Mouse (Mus musculus) liver, postnatal 0 days (tissue): ENCODE data around the gene Elac2. TPM values are rescaled to one million over a fixed set of nuclear protein-coding genes. Genes with fewer than 3 reads are reported as not detected.

Experiments used
- ATAC-seq: fragments of 200-750 bp; cut with Nextera tagmentation; 2 replicates; pipeline ENCODE4 v1.8.0; 2017; ENCODE audit warnings: mild to moderate bottlenecking, moderate library complexity
- DNase-seq: peaks from one replicate; pipeline ENCODE4 v3.0.0-alpha.2; 2016
- H3K27ac ChIP-seq: fragments of 300-500 bp; sonication (generic); 2 replicates; pipeline ENCODE4 v1.5.1; 2014; ENCODE audit warnings: antibody characterized with exemption, moderate library complexity, mild to moderate bottlenecking, low read depth
- H3K27me3 ChIP-seq: fragments of 300-500 bp; sonication (generic); 2 replicates; pipeline ENCODE4 v1.6.1; 2014; ENCODE audit warnings: low read length, control low read depth, mixed read lengths; ENCODE audit not compliant: insufficient read depth
- H3K36me3 ChIP-seq: fragments of 300-500 bp; sonication (generic); replicated peaks from 2 replicates; pipeline ENCODE4 v1.6.1; 2014; ENCODE audit warnings: mild to moderate bottlenecking, control low read depth, low read length, moderate library complexity, mixed read lengths; ENCODE audit not compliant: insufficient read depth
- H3K4me1 ChIP-seq: fragments of 300-500 bp; sonication (generic); 2 replicates; pipeline ENCODE4 v1.6.1; 2014; ENCODE audit warnings: antibody characterized with exemption, mild to moderate bottlenecking, control low read depth; ENCODE audit not compliant: insufficient read depth
- H3K4me2 ChIP-seq: fragments of 300-500 bp; sonication (generic); 2 replicates; pipeline ENCODE4 v1.6.1; 2014; ENCODE audit warnings: low read depth, mild to moderate bottlenecking, low read length, moderate library complexity, mixed read lengths
- H3K4me3 ChIP-seq: fragments of 300-500 bp; sonication (generic); 2 replicates; pipeline ENCODE4 v1.5.1; 2014; ENCODE audit warnings: low read depth, low read length
- H3K9ac ChIP-seq: fragments of 300-500 bp; sonication (generic); replicated peaks from 2 replicates; pipeline ENCODE4 v1.6.1; 2014; ENCODE audit warnings: mild to moderate bottlenecking, moderate library complexity
- H3K9me3 ChIP-seq: fragments of 300-500 bp; sonication (generic); 2 replicates; pipeline ENCODE4 v1.6.1; 2016; ENCODE audit warnings: mild to moderate bottlenecking, control low read depth, low read length, mixed read lengths
- CTCF ChIP-seq: sonication (generic); IDR thresholded peaks from 2 replicates; pipeline ENCODE4 v1.5.1; 2016; ENCODE audit warnings: antibody characterized with exemption, low read depth
- EP300 ChIP-seq: IDR thresholded peaks from 2 replicates; pipeline ENCODE4 v1.6.1; 2016; ENCODE audit warnings: antibody characterized with exemption, low read depth, mild to moderate bottlenecking
- WGBS: fragments of 180-500 bp; shearing (Covaris S2); extraction: QIAGEN DNeasy Blood & Tissue Kit; methylation state at CpG from one replicate; pipeline ENCODE4 v1.1.7; 2014; ENCODE audit not compliant: insufficient replicate concordance; 5-methylcytosine and 5-hydroxymethylcytosine counted together
- polyA plus RNA-seq: library from polyadenylated mRNA; unstranded; fragments of >200 nt; fragmentation: Nextera tagmentation; extraction: Ambion mirVana; gene quantifications from 2 replicates; pipeline ENCODE4 v1.2.1, GENCODE M21; 2015

Elac2 gene
- 8.3 and 9.1 TPM in 2 replicates for polyA plus RNA-seq

DNA sequence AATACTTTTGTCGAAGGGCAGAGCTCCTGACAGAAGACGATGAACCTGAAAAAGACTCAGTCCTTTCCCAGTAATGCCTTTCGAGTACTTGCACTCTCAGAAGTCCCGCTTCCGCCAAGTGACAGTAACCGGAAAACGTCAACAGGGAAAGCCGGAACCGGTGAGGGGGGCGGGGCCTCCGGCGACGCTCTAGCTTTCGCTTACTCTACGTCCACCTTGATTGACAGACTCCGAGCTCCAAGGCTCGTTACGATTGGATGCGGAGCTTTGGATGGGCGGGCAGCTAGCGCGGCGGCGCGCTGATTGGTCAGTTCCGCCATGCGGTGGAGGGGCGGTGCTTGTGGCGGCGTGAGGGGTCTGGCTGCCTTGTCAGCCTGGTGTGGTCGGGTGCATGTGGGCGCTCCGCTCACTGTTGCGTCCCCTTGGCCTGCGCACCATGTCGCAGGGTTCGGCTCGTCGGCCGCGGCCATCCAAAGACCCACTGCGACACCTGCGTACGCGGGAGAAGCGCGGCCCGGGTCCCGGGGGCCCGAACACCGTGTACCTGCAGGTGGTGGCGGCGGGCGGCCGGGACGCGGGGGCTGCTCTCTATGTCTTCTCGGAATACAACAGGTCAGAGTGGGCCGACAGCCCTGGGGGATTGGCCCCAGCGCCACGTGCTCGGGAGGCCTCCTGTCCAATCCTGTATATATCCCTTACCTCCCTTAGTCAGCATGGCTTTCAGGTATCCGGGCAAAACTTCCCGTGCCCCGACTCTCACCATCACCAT is at the start of gene Elac2:
Elac2 (plus strand) TSS at position 319 of the 769 bp plus-strand sequence.
- DNase-seq (peak; percentile 97), ATAC-seq (peak; percentile 99)
- H3K4me1 ChIP-seq, result peaks cover 15% of the 10 kb centered on the region
- H3K4me3 ChIP-seq, result peak within 1 kb of the TSS; percentile 98
- no peaks in the 10 kb centered on the region for H3K27me3 ChIP-seq
- peak within 1 kb of the TSS; percentile 83 for H3K9ac ChIP-seq
- H3K27ac ChIP-seq, result peak within 1 kb of the TSS; percentile 58
- TF ChIP-seq CTCF (no peak), EP300 (no peak)
- peaks cover 4% of the 10 kb centered on the region for H3K36me3 ChIP-seq
- H3K4me2 ChIP-seq, result peak within 1 kb of the TSS; percentile 99
- H3K9me3 ChIP-seq, result no peaks in the 10 kb centered on the region
- WGBS, result under 1% methylated on average over 65 of the region's 65 CpGs

DNA sequence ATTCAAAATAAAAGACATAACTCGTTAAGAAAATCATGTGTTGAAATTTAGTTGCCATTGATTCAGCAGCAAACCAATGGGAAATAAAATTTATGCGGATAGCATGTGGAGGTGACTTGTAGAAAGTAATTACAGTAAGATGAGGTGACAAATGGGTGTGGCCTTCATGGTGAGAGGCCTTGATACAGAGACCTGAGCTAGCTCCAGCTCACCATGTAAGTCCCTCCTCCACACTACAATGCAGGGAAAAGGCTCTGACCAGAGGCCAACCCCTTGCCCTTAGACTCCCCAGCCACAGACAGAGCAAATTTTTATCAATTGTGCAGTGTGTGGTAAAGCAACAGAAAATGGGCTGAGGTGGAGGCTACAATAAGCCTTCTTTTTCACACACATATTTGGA is 49.7 kb upstream of the Elac2 start:
- H3K4me2 ChIP-seq, result no peak overlapping the region
- WGBS, result 80% methylated on average over 2 of the region's 2 CpGs
- no peaks in the 10 kb centered on the region for H3K27me3 ChIP-seq
- H3K4me3 ChIP-seq, result no peak overlapping the region
- H3K27ac ChIP-seq, result no peak overlapping the region
- ATAC-seq, result no peak
- no peaks in the 10 kb centered on the region for H3K9me3 ChIP-seq
- H3K36me3 ChIP-seq, result no peaks in the 10 kb centered on the region
- 0 out of 2 replicates have a peak, but pooled peaks cover 2% of the 10 kb centered on the region for H3K4me1 ChIP-seq
- no peak overlapping the region for H3K9ac ChIP-seq
- TF ChIP-seq EP300 (no peak), CTCF (no peak)
- DNase-seq, result no peak

DNA sequence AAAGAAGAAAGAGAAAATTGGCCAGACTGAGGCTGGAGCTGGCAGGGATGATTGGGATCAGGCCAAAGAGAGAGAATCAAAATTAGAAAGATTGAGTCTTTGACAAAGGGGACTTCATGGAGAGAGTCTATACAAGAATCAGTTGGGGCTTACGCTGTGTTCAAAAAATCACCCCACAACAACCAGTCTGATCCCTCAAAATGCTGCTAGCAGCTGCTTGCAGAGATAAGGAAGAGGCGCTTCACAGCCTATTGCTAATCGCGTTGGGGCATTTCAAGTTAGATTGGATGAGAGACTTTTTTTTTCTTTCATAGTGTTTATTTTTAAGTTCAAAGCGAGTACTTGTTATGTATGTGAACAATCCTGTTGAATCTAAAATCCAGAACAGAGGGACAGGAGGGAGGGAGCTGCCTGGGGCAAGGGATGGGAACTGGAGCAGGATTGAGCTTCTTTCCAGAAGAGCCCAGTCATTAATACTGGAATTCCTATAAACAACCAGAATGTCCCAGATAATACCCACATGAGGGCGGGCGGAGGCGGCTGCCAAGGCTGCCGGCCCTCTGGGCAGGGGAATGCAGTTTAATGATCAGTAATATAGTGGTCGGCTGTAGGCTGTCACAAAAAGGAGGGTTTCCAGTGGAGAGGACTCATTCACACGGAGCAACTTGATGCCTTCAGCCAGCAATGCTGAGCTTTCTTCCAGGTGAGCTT is 47.6 kb upstream of the Elac2 start:
- TF ChIP-seq EP300, result peak; percentile 97
- TF ChIP-seq CTCF, result no peak
- Histone ChIP-seq H3K27ac (peak overlapping the region; percentile 86), H3K4me2 (peak overlapping the region; percentile 62), H3K9me3 (no peaks in the 10 kb centered on the region), H3K27me3 (no peaks in the 10 kb centered on the region), H3K36me3 (no peaks in the 10 kb centered on the region), H3K9ac (peak overlapping the region; percentile 10), H3K4me3 (peak overlapping the region; percentile 9; the same call in 1 of the 2 replicates), H3K4me1 (no peaks in the 10 kb centered on the region)
- WGBS, result 49% methylated on average over 11 of the region's 11 CpGs
- ATAC-seq (peak; percentile 95), DNase-seq (peak; percentile 44)

DNA sequence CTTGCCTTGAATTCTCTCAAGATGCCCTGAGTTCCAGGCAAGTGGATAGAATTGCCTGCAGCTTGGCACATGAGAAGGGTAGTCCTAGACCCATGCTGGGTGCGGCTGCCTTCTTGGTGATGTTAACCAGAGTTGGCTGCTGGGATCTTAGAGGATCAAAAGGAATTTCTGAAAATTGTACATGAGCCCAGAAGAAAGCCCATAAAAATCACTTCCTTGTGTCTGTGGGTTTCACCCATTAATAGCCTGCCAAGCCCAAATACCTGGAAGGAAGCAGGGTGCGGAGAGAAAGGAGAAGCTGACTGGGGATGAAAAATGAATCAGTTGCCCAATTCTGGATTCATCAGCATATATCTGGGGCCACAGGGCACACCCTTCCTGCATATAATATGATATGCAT is 41.6 kb upstream of the Elac2 start:
- TF ChIP-seq CTCF (no peak), EP300 (no peak)
- H3K4me1 ChIP-seq, result no peaks in the 10 kb centered on the region
- ATAC-seq (no peak), DNase-seq (no peak)
- H3K27ac ChIP-seq, result no peak overlapping the region
- no peaks in the 10 kb centered on the region for H3K36me3 ChIP-seq
- 65% methylated on average over 2 of the region's 2 CpGs for WGBS
- no peaks in the 10 kb centered on the region for H3K27me3 ChIP-seq
- no peak overlapping the region for H3K4me3 ChIP-seq
- H3K4me2 ChIP-seq, result no peak overlapping the region
- H3K9ac ChIP-seq, result no peak overlapping the region
- no peaks in the 10 kb centered on the region for H3K9me3 ChIP-seq

DNA sequence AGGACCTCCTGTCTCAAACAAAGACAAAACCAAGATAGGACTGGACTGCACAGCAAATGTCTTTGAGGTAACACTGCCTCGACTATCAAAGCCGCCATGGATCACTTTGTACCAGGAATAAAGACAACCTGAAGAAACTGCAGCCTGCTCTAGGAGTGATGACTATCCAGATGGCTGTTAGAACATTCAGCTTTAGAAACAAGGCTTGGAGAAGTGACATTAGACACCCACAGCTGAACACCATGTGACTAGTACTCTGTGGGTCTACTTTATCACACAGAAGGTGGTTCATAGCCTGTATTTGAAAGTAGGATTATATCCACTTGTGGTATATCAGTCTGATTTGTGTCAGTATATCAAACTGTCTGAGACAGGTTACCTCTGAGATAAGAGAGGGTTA is 37.6 kb upstream of the Elac2 start:
- H3K27me3 ChIP-seq, result no peaks in the 10 kb centered on the region
- no peak for ATAC-seq
- DNase-seq, result no peak
- no peak overlapping the region for H3K4me3 ChIP-seq
- H3K27ac ChIP-seq, result no peak overlapping the region
- no peak for TF ChIP-seq EP300
- TF ChIP-seq CTCF, result no peak
- 71% methylated on average over 2 of the region's 2 CpGs for WGBS
- no peak overlapping the region for H3K9ac ChIP-seq
- no peaks in the 10 kb centered on the region for H3K9me3 ChIP-seq
- H3K36me3 ChIP-seq, result no peaks in the 10 kb centered on the region
- no peaks in the 10 kb centered on the region for H3K4me1 ChIP-seq
- H3K4me2 ChIP-seq, result no peak overlapping the region

DNA sequence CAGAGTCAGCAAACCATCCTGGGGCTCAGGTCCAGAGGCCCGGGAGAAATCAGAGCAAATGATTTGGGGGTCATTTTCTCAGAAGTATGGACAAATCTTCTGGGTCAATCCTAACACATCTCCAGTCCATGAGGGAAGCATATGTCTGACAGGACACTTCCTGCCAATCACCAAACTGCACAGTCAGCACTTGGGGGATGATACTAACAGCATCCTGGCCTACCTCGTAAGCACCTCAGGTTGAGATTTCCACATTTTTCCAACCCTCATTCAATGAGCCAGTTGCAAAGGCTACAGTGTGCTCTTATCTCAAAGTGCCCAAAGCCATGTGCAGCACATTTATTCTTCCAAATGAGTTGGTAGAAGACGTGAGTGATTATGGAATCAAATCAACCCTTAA is 29.1 kb upstream of the Elac2 start:
- H3K4me3 ChIP-seq, result no peak overlapping the region
- no peaks in the 10 kb centered on the region for H3K27me3 ChIP-seq
- TF ChIP-seq EP300 (no peak), CTCF (no peak)
- no peak overlapping the region for H3K4me2 ChIP-seq
- no peak overlapping the region for H3K27ac ChIP-seq
- no peak overlapping the region for H3K9ac ChIP-seq
- H3K9me3 ChIP-seq, result no peaks in the 10 kb centered on the region
- DNase-seq (no peak), ATAC-seq (no peak)
- 76% methylated on average over 3 of the region's 3 CpGs for WGBS
- no peaks in the 10 kb centered on the region for H3K4me1 ChIP-seq
- no peaks in the 10 kb centered on the region for H3K36me3 ChIP-seq
